Comparison of ENCODE assay signal across 17 mouse cellular contexts in genomic region chr1:177347208-177347607, GRCm38 (mm10).
DNase-seq lines count a peak whose midpoint lies in the region; ATAC-seq and TF ChIP-seq lines count a peak whose summit lies in the region.
"Had no signal": no experiment of that assay in that cellular context is flagged by ENCODE, and none has a peak within 500 bp of the region (broad histone marks: within the 10 kb centered on the region; RNA-seq: fewer than 3 reads in every experiment).

No protein-coding gene starts in this region.

- no peak for TF ChIP-seq POLR2A in brain, embryonic 14.5 days (IDR thresholded peaks at IDR 0.05; ENCODE audit: borderline replicate concordance, extremely low read depth, insufficient read depth, insufficient read length, poor library complexity, severe bottlenecking)

- no peaks in the 10 kb centered on the region for H3K27me3 ChIP-seq in heart, embryonic 13.5 days (replicated peaks)
- H3K27me3 ChIP-seq: embryonic facial prominence, embryonic 12.5 days; forebrain, embryonic 13.5 days; liver, embryonic 13.5 days had no signal

- no peak overlapping the region for H3K4me2 ChIP-seq in heart, embryonic 13.5 days
- H3K4me2 ChIP-seq: embryonic facial prominence, embryonic 12.5 days; forebrain, embryonic 13.5 days; liver, embryonic 13.5 days had no signal

- H3K4me1 ChIP-seq in heart, embryonic 13.5 days: peaks cover 12% of the 10 kb centered on the region
- H3K4me1 ChIP-seq: liver, embryonic 13.5 days had no signal

- 38% methylated on average over 4 of the region's 4 CpGs for WGBS in heart, embryonic 13.5 days

- peak overlapping the region; percentile 26 for H3K27ac ChIP-seq in heart, embryonic 13.5 days (replicated peaks)
- H3K27ac ChIP-seq: embryonic facial prominence, embryonic 12.5 days; liver, embryonic 13.5 days had no signal

- no peak for ATAC-seq in heart, embryonic 13.5 days (ENCODE audit: extremely low read depth, insufficient number of reproducible peaks, low FRiP score, low TSS enrichment)
- ATAC-seq: forebrain, embryonic 13.5 days; lung, postnatal 0 days had no signal

- H3K9ac ChIP-seq in heart, embryonic 13.5 days: no peak overlapping the region
- H3K9ac ChIP-seq: embryonic facial prominence, embryonic 12.5 days; forebrain, embryonic 13.5 days; liver, embryonic 13.5 days had no signal

- TF ChIP-seq CTCF in brain, embryonic 14.5 days (IDR thresholded peaks at IDR 0.05; ENCODE audit: borderline replicate concordance, extremely low read depth, insufficient read depth, insufficient read length): no peak

- H3K9me3 ChIP-seq in heart, embryonic 13.5 days: no peaks in the 10 kb centered on the region
- H3K9me3 ChIP-seq: embryonic facial prominence, embryonic 12.5 days; forebrain, embryonic 13.5 days; liver, embryonic 13.5 days had no signal

- no peaks in the 10 kb centered on the region for H3K36me3 ChIP-seq in heart, embryonic 13.5 days
- H3K36me3 ChIP-seq: embryonic facial prominence, embryonic 12.5 days; liver, embryonic 13.5 days had no signal

- no peak for DNase-seq in heart, adult 18-20 months
- peak; percentile 36 for DNase-seq in brain, embryonic 14.5 days (ENCODE audit: low read depth)
- peak; percentile 63 to 72 for DNase-seq in layer of hippocampus, adult 8-10 months (ENCODE audit: low spot score in 2 of 2)
- peak; percentile 91 for DNase-seq in right cerebral cortex, adult 18-20 months
- DNase-seq in kidney, postnatal 25 days: no peak
- no peak for DNase-seq in ovary, postnatal 14 days (ENCODE audit: low spot score)
- DNase-seq in adrenal gland, adult 8-10 months: no peak
- DNase-seq: adrenal gland, postnatal 10 days; cerebellum, postnatal 25 days; heart, postnatal 10 days; kidney, adult 8-10 months; liver, embryonic 13.5 days; thymus, adult 2 months had no signal

- no peak overlapping the region for H3K4me3 ChIP-seq in heart, embryonic 13.5 days
- H3K4me3 ChIP-seq: embryonic facial prominence, embryonic 12.5 days; forebrain, embryonic 13.5 days; liver, embryonic 13.5 days had no signal

Comparison
In these comparisons a context has a peak if more than half of its experiments do, and no peak if none do; other contexts are left out.
1. DNase-seq: peak in brain, embryonic 14.5 days (single experiment), layer of hippocampus, adult 8-10 months (2 of 2) and right cerebral cortex, adult 18-20 months (single experiment); none in heart, adult 18-20 months (0 of 2), kidney, postnatal 25 days (0 of 2), ovary, postnatal 14 days (single experiment) and adrenal gland, adult 8-10 months (single experiment).